Mouse (Mus musculus) gastrocnemius, adult 2 months (tissue): ENCODE measurements at regions not wholly inside any gene's neighbourhood (a gene's known extent, or its start where the extent isn't known, plus 50 kb on each side); places are given as distances from the start of the nearest gene placed in this dataset.

Experiments used
- DNase-seq: peaks from one replicate; pipeline ENCODE4 v3.0.0; 2022
- H3K27ac ChIP-seq: fragments of 200-600 bp; 2 replicates; pipeline ENCODE4 v1.8.1; 2022; ENCODE audit warnings: mild to moderate bottlenecking
- H3K4me3 ChIP-seq: fragments of 200-600 bp; 2 replicates; pipeline ENCODE4 v1.8.1; 2022; ENCODE audit warnings: mild to moderate bottlenecking, moderate library complexity
- CTCF ChIP-seq: fragments of 200-600 bp; IDR thresholded peaks from 2 replicates; pipeline ENCODE4 v1.8.1; 2022; ENCODE audit warnings: antibody characterized with exemption, mild to moderate bottlenecking, moderate library complexity
- intact Hi-C: fragments of 180-260 bp; cut with DNase I; formaldehyde crosslinking; loops from one replicate; pipeline ENCODE4 v1.15.1; 2025

- Histone ChIP-seq H3K27ac (no peak overlapping the region), H3K4me3 (no peak overlapping the region)
- DNase-seq: no peak
- no peak for TF ChIP-seq CTCF
- intact Hi-C loops: no loop called here
Observed at GRCm38 (mm10) chr3:54633446-54633845, 59.2 kb upstream of the Supt20 start.

GRCm38 (mm10) chr3:54634456-54634855, 58.2 kb upstream of the Supt20 start:
- intact Hi-C loops: no loop called here
- TF ChIP-seq CTCF: no peak
- no peak for DNase-seq
- Histone ChIP-seq H3K27ac (no peak overlapping the region), H3K4me3 (no peak overlapping the region)
